Mouse (Mus musculus) myocyte (in vitro differentiated cells): Measurements from ENCODE around the gene Lce1g.

ENCODE experiments used
- CEBPB ChIP-seq: IDR thresholded peaks from 2 replicates; pipeline ENCODE4 v1.6.1; 2011; ENCODE audit warnings: mild to moderate bottlenecking, moderate library complexity; ENCODE audit not compliant: poor library complexity, insufficient read depth, severe bottlenecking
- E2F4 ChIP-seq: IDR thresholded peaks from one replicate; pipeline ENCODE4 v1.6.1; 2011; ENCODE audit warnings: mild to moderate bottlenecking, control low read depth, moderate library complexity; ENCODE audit not compliant: insufficient read depth
- MAX ChIP-seq: IDR thresholded peaks from one replicate; pipeline ENCODE4 v1.6.1; 2011; ENCODE audit warnings: low read depth, mild to moderate bottlenecking, control low read depth
- POLR2A ChIP-seq: IDR thresholded peaks from one replicate; pipeline ENCODE4 v1.6.1; 2011; ENCODE audit warnings: low read depth, mild to moderate bottlenecking, control low read depth, moderate library complexity; ENCODE audit not compliant: insufficient read length
- POLR2AphosphoS2 ChIP-seq: IDR thresholded peaks from one replicate; pipeline ENCODE4 v1.6.1; 2011; ENCODE audit warnings: low read depth, control low read depth; ENCODE audit not compliant: insufficient read length
- USF1 ChIP-seq: IDR thresholded peaks from one replicate; pipeline ENCODE4 v1.6.1; 2011; ENCODE audit warnings: low read depth, mild to moderate bottlenecking, control low read depth, moderate library complexity

DNA sequence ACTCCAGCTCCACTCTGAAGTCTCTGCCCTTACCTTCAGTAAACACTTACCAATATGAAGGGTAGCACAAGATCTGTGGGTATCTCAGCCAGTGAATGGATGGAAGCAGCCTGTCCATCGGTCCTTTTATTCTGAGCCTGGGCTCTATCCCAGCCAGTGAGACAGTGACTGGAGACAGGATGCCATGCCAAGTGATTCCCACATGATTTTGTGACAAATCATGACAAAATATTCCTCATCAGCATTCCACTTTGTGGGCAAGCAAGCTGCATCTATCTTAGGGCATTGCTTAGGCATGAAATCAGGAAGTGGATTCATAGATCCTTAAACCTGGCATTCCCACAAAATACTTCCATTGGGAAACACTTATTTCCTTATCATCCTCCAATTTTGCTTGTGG is at the start of gene Lce1g:
- TF ChIP-seq CEBPB: no peak
- no peak for TF ChIP-seq POLR2A
- no peak for TF ChIP-seq MAX
- TF ChIP-seq E2F4: no peak
- TF ChIP-seq POLR2AphosphoS2: no peak
- no peak for TF ChIP-seq USF1
